Mouse (Mus musculus) embryonic facial prominence, embryonic 10.5 days (tissue): ENCODE measurements around the gene Siah3. TPM values are rescaled to one million over a fixed set of nuclear protein-coding genes. Genes with fewer than 3 reads are reported as not detected.
"Not testable (repeated sequence)": the region's sequence is repeated elsewhere in the genome, so short reads cannot be mapped to it uniquely, and the experiment has no call there.

Experiments
- DNase-seq: peaks from one replicate; pipeline ENCODE4 v3.0.0-alpha.2; 2017; ENCODE audit warnings: low spot score
- H3K27ac ChIP-seq: fragments of 300-500 bp; sonication (generic); replicated peaks from 2 replicates; pipeline ENCODE4 v1.5.1; 2016; ENCODE audit warnings: mild to moderate bottlenecking
- H3K27me3 ChIP-seq: fragments of 300-500 bp; sonication (generic); replicated peaks from 2 replicates; pipeline ENCODE4 v1.6.1; 2016; ENCODE audit warnings: low read depth, mild to moderate bottlenecking; ENCODE audit not compliant: poor library complexity, severe bottlenecking
- H3K36me3 ChIP-seq: fragments of 300-500 bp; sonication (generic); replicated peaks from 2 replicates; pipeline ENCODE4 v1.6.1; 2016; ENCODE audit warnings: mild to moderate bottlenecking, moderate library complexity
- H3K4me1 ChIP-seq: fragments of 300-500 bp; sonication (generic); 2 replicates; pipeline ENCODE4 v1.6.1; 2016
- H3K4me3 ChIP-seq: fragments of 300-500 bp; sonication (generic); 2 replicates; pipeline ENCODE4 v1.5.1; 2016; ENCODE audit warnings: mild to moderate bottlenecking, moderate library complexity
- H3K9me3 ChIP-seq: fragments of 300-500 bp; sonication (generic); 2 replicates; pipeline ENCODE4 v1.6.1; 2016; ENCODE audit warnings: mild to moderate bottlenecking
- WGBS: fragments of 180-500 bp; shearing (Covaris S2); methylation state at CpG from one replicate; pipeline ENCODE4 v1.1.7; 2016; 5-methylcytosine and 5-hydroxymethylcytosine counted together
- polyA plus RNA-seq: library from polyadenylated mRNA; unstranded; fragments of >200 nt; fragmentation: Nextera tagmentation; extraction: Ambion mirVana; gene quantifications from 2 replicates; pipeline ENCODE4 v1.2.1, GENCODE M21; 2016

Gene Siah3
- polyA plus RNA-seq, result 0.06 and 0.15 TPM in 2 replicates

- DNase-seq, result peak; percentile 24
- peak within 1 kb of the TSS; percentile 52 for H3K4me3 ChIP-seq
- H3K36me3 ChIP-seq, result no peaks in the 10 kb centered on the region
- 16% methylated on average over 18 of the region's 18 CpGs for WGBS
- H3K9me3 ChIP-seq, result no peaks in the 10 kb centered on the region
- no peak within 1 kb of the TSS for H3K27ac ChIP-seq
- H3K4me1 ChIP-seq, result peaks cover 38% of the 10 kb centered on the region
- H3K27me3 ChIP-seq, result peaks cover 55% of the 10 kb centered on the region
Measured at GRCm38 (mm10) chr14:75455743-75456421, at the start of gene Siah3. Gene Siah3, plus strand, starts transcription at chr14:75455982.

DNA sequence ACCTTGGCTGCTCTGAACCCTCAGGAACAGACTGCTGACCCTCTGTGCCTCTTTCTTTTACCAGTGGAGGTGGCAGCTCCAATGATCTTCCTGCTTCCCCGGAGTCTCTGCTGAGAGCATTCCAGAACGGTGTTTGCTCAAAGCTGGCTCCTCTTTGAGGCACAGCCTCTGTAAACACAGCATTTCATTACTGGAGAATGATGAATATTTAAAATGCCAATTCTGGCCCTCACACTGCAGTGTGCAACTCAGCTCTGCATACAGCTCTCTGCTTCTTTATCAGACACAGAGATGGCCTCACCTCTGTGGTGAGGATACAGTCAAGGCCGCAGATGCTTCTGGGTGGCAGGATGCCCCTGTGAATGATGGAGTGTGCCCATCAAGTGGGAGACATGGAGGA lies 46.0 kb upstream of the Siah3 start:
- Histone ChIP-seq H3K27me3 (no peaks in the 10 kb centered on the region), H3K36me3 (no peaks in the 10 kb centered on the region), H3K27ac (no peak overlapping the region), H3K9me3 (no peaks in the 10 kb centered on the region), H3K4me3 (no peak overlapping the region), H3K4me1 (no peaks in the 10 kb centered on the region)
- DNase-seq, result no peak
- WGBS, result 87% methylated on average over 3 of the region's 3 CpGs

- Histone ChIP-seq H3K27me3 (no peaks in the 10 kb centered on the region), H3K27ac (no peak overlapping the region), H3K4me3 (no peak overlapping the region), H3K9me3 (no peaks in the 10 kb centered on the region), H3K36me3 (no peaks in the 10 kb centered on the region), H3K4me1 (0 out of 2 replicates have a peak, but pooled peaks cover 3% of the 10 kb centered on the region)
- WGBS, result 87% methylated on average over 4 of the region's 4 CpGs
- DNase-seq, result no peak
Measured at GRCm38 (mm10) chr14:75410392-75410791, 45.4 kb upstream of the Siah3 start.

DNA sequence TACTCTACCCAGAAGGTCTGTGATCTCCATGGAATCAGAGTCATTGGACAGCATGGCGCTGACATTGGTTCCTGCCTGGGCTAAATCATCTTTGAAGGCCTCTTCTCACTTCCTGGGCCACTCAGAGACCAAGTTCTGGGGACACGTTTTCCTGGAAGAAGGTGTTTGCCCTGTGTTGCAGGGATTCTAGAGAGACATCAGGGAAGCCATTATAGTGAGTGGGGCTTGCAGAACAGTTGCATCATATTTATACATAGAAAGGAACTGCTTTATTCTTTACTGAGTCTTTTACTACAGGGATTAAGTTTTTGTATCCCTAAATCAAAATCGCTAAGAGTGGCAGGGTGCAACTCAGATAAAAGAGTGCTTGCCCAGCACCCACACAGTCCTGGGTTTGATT lies 37.1 kb upstream of the Siah3 start:
- Histone ChIP-seq H3K4me3 (no peak overlapping the region), H3K27ac (no peak overlapping the region), H3K4me1 (peaks cover 14% of the 10 kb centered on the region), H3K36me3 (no peaks in the 10 kb centered on the region), H3K27me3 (no peaks in the 10 kb centered on the region), H3K9me3 (no peaks in the 10 kb centered on the region)
- 88% methylated on average over 3 of the region's 3 CpGs for WGBS
- no peak for DNase-seq

DNA sequence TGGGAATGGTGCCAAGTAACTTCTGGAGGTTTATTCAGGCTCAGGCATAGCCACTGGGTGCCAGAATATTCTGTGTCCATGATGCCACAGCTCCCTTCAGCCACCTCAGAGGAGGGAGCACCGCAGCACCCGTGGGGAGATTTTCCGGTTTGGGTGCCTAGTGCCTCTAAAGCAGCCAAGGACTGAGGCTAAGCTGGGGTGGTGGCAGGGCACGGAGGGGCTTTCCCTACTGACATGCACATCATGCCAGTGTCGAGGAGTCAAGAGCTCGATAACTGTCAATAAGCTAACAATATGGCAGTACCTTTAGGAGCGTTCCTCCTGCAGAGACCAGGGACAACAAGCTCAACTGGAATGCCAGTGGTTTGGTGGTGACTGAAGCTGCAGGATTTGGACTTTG lies 35.9 kb upstream of the Siah3 start:
- no peaks in the 10 kb centered on the region for H3K27me3 ChIP-seq
- H3K27ac ChIP-seq, result no peak overlapping the region
- H3K4me3 ChIP-seq, result no peak overlapping the region
- peaks cover 14% of the 10 kb centered on the region for H3K4me1 ChIP-seq
- whole genome bisulfite sequencing, result 90% methylated on average over 7 of the region's 7 CpGs
- DNase-seq, result no peak
- H3K36me3 ChIP-seq, result no peaks in the 10 kb centered on the region
- H3K9me3 ChIP-seq, result no peaks in the 10 kb centered on the region

DNA sequence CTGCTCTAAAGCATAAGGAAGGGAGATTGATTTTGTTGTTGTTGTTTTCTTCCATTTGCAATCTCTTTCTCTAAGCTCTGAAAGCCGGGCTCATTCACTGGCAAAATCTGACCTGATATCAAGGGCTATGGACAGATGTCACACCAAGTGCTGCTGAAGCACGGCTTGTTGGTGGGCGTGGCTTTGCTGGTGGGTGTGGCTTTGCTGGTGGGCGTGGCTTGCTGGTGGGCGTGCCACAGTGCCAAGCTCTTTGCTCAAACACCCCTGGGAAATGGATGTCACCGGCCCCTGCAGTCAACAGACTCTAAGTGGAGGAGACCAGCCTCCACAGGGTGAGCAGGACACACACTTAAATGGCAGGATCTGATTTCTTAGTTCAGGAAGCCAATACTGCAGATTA lies 35.0 kb upstream of the Siah3 start:
- no peaks in the 10 kb centered on the region for H3K36me3 ChIP-seq
- no peak for DNase-seq
- no peaks in the 10 kb centered on the region for H3K9me3 ChIP-seq
- H3K27me3 ChIP-seq, result no peaks in the 10 kb centered on the region
- H3K4me1 ChIP-seq, result peaks cover 7% of the 10 kb centered on the region
- H3K4me3 ChIP-seq, result no peak overlapping the region
- 71% methylated on average over 6 of the region's 6 CpGs for WGBS
- no peak overlapping the region for H3K27ac ChIP-seq

GRCm38 (mm10) chr14:75431173-75431786 lies 24.5 kb upstream of the Siah3 start:
- no peaks in the 10 kb centered on the region for H3K4me1 ChIP-seq
- WGBS, result 90% methylated on average over 8 of the region's 8 CpGs
- no peaks in the 10 kb centered on the region for H3K9me3 ChIP-seq
- no peak for DNase-seq
- H3K27me3 ChIP-seq, result no peaks in the 10 kb centered on the region
- no peak overlapping the region for H3K4me3 ChIP-seq
- H3K27ac ChIP-seq, result no peak overlapping the region
- no peaks in the 10 kb centered on the region for H3K36me3 ChIP-seq

DNA sequence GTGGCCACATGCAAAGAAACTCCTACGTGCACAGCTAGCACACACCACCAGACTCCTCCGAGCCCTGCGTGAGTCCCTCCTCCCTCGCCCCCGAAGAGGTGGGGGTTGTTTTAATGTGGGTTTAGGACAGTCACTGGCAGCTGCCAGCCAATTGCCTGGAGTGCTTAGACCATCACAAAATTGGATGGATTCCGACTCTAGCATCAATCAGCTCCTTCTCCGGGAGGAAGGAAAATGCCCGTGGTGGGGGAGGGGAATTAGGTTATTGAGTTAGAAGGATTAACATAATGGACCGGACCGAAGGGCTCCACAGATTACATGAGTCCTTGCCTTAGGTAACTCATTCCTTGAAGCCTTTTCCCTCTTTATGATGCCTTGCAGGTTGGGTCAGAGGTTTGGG lies 22.9 kb upstream of the Siah3 start:
- Histone ChIP-seq H3K4me3 (no peak overlapping the region), H3K36me3 (no peaks in the 10 kb centered on the region), H3K9me3 (no peaks in the 10 kb centered on the region), H3K27me3 (no peaks in the 10 kb centered on the region), H3K27ac (no peak overlapping the region), H3K4me1 (no peaks in the 10 kb centered on the region)
- 77% methylated on average over 10 of the region's 10 CpGs for WGBS
- no peak for DNase-seq

DNA sequence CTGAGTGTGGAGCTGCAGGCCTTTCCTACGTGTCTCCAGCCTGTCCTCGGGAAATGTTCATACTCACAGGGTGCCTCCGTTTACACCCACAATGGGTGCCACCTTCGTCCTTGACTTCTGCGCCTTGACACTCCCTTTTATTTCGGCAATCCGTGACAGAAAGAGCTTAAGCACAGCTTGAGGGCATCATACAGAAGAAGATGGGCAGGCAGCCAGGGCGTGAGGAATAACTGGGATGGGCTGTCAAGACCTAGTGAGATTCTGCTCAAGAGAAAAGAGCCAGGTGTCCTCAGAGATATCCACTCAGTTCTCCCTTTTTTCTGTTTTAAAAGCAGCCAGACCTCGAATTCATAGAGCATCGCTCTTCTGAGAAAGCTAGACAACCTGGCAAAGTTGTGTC lies 21.2 kb upstream of the Siah3 start:
- H3K4me3 ChIP-seq, result no peak overlapping the region
- no peaks in the 10 kb centered on the region for H3K36me3 ChIP-seq
- no peaks in the 10 kb centered on the region for H3K9me3 ChIP-seq
- no peak overlapping the region for H3K27ac ChIP-seq
- no peak for DNase-seq
- H3K4me1 ChIP-seq, result no peaks in the 10 kb centered on the region
- 81% methylated on average over 10 of the region's 10 CpGs for WGBS
- H3K27me3 ChIP-seq, result no peaks in the 10 kb centered on the region

- 80% methylated on average over 11 of the region's 11 CpGs for WGBS
- Histone ChIP-seq H3K36me3 (no peaks in the 10 kb centered on the region), H3K4me1 (peaks cover 18% of the 10 kb centered on the region), H3K27ac (peak overlapping the region; percentile 57; the same call in 1 of the 2 replicates), H3K27me3 (no peaks in the 10 kb centered on the region), H3K4me3 (no peak overlapping the region), H3K9me3 (no peaks in the 10 kb centered on the region)
- no peak for DNase-seq
Measured at GRCm38 (mm10) chr14:75444486-75445105, 11.2 kb upstream of the Siah3 start.

DNA sequence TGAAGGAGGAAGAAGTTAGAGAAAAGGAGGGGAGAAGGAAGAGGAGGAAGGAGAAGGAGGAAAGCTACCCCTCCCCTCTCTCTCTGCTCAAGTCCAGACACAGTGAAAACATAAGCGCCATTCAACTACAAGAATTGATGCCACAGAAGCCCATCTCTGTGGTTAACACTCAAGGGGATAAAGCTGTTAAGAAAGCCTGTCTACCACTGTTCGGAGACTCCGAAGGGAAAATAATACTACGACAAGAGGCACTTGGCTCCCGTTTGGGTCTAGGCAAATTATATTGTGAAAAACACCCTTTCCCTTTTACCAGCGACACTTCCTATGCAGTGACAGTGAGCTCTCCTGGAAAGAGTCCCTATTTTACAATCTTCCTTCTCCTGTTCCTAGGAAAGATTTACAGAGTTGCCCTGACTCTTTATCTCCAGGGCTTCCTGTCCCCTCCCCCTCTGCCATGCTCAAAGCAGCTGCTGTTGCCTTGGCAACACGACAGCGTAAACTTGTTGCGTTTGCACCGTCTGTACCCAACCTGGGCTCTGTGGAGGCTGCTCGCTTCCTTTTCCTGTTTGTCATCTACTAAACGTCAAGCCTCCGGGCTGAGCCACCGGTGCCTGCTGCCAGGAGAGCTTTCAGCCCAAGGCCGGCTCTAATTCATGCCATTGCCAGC lies 10.4 kb upstream of the Siah3 start:
- peak overlapping the region; percentile 56 for H3K4me3 ChIP-seq
- DNase-seq, result peak; percentile 77
- 8% methylated on average over 15 of the region's 15 CpGs for WGBS
- H3K36me3 ChIP-seq, result no peaks in the 10 kb centered on the region
- H3K27ac ChIP-seq, result peak overlapping the region; percentile 57
- H3K9me3 ChIP-seq, result no peaks in the 10 kb centered on the region
- H3K27me3 ChIP-seq, result no peaks in the 10 kb centered on the region
- peaks cover 18% of the 10 kb centered on the region for H3K4me1 ChIP-seq

DNA sequence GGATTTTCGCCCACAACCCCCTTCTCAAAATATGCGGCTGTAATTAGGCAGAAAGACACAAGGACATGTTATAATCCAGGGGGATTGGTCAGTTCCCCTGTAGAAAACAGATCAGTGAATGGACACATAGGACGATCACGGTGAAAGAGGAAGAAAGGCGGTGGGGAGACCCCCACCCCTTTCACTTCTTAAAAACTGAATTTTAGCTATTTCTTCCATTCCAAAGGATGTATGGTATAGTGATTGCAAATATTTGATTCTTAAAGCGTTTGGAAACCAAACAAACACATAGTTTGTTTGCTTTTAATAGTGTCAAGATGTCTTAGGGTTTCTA lies 9.9 kb upstream of the Siah3 start:
- WGBS, result 42% methylated on average over 6 of the region's 6 CpGs

DNA sequence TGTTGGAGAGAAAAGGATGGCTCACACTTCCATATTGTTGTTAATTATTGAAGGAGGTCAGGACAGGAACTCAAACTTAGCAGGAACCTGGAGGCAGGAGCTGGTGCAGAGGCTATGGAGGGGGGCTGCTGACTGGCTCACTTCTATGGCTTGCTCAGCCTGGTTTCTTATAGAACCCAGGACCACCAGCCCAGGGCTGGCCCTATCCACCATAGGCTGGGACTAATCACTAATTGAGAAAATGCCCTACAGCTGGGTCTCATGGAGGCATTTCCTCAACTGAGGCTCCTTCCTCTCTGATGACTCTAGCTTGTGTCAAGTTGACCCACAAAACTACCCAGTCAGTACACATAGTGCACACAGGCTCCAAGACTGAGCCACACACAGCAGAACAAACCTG lies 9.5 kb upstream of the Siah3 start:
- H3K27ac ChIP-seq, H3K36me3 ChIP-seq, DNase-seq, H3K4me3 ChIP-seq, H3K27me3 ChIP-seq, H3K9me3 ChIP-seq: not testable (repeated sequence)
- H3K4me1 ChIP-seq, result peaks cover 18% of the 10 kb centered on the region

More for the DNA sequence above, 9.9 kb upstream of the Siah3 start:
- H3K27ac ChIP-seq, result peak overlapping the region; percentile 57
- peaks cover 18% of the 10 kb centered on the region for H3K4me1 ChIP-seq
- DNase-seq, result no peak
- H3K9me3 ChIP-seq, result no peaks in the 10 kb centered on the region
- no peaks in the 10 kb centered on the region for H3K27me3 ChIP-seq
- peak overlapping the region; percentile 56 for H3K4me3 ChIP-seq
- H3K36me3 ChIP-seq, result no peaks in the 10 kb centered on the region
